Mouse (Mus musculus) liver, embryonic 13.5 days (tissue): ENCODE data around the gene Lrfn4. TPM values are rescaled to one million over a fixed set of nuclear protein-coding genes. Genes with fewer than 3 reads are reported as not detected.

Experiments
- ATAC-seq: fragments of 200-750 bp; cut with Nextera tagmentation; 2 replicates; pipeline ENCODE4 v1.8.0; 2017; ENCODE audit warnings: low read depth, mild to moderate bottlenecking, moderate number of reproducible peaks, moderate library complexity
- DNase-seq: peaks from one replicate; pipeline ENCODE4 v3.0.0; 2022
- H3K27ac ChIP-seq: fragments of 300-500 bp; sonication (generic); 2 replicates; pipeline ENCODE4 v1.5.1; 2015; ENCODE audit warnings: moderate library complexity, mild to moderate bottlenecking, inconsistent platforms
- H3K27me3 ChIP-seq: fragments of 300-500 bp; sonication (generic); 2 replicates; pipeline ENCODE4 v1.6.1; 2015; ENCODE audit warnings: mild to moderate bottlenecking, inconsistent platforms
- H3K36me3 ChIP-seq: fragments of 300-500 bp; sonication (generic); 2 replicates; pipeline ENCODE4 v1.6.1; 2015; ENCODE audit warnings: mild to moderate bottlenecking, inconsistent platforms
- H3K4me1 ChIP-seq: fragments of 300-500 bp; sonication (generic); replicated peaks from 2 replicates; pipeline ENCODE4 v1.6.1; 2015; ENCODE audit warnings: inconsistent platforms
- H3K4me2 ChIP-seq: fragments of 300-500 bp; sonication (generic); 2 replicates; pipeline ENCODE4 v1.6.1; 2015; ENCODE audit warnings: inconsistent platforms, mild to moderate bottlenecking, moderate library complexity
- H3K4me3 ChIP-seq: fragments of 300-500 bp; sonication (generic); replicated peaks from 2 replicates; pipeline ENCODE4 v1.5.1; 2015; ENCODE audit warnings: mild to moderate bottlenecking, inconsistent platforms
- H3K9ac ChIP-seq: fragments of 300-500 bp; sonication (generic); 2 replicates; pipeline ENCODE4 v1.6.1; 2015; ENCODE audit warnings: mild to moderate bottlenecking, inconsistent platforms
- H3K9me3 ChIP-seq: fragments of 300-500 bp; sonication (generic); replicated peaks from 2 replicates; pipeline ENCODE4 v1.6.1; 2016; ENCODE audit warnings: inconsistent platforms
- WGBS: fragments of 180-500 bp; shearing (Covaris S2); methylation state at CpG from one replicate; pipeline ENCODE4 v1.1.7; 2015; ENCODE audit not compliant: insufficient replicate concordance; 5-methylcytosine and 5-hydroxymethylcytosine counted together
- polyA plus RNA-seq: library from polyadenylated mRNA; unstranded; fragments of >200 nt; fragmentation: Nextera tagmentation; extraction: Ambion mirVana; gene quantifications from 2 replicates; pipeline ENCODE4 v1.2.1, GENCODE M21; 2015

Gene Lrfn4
- polyA plus RNA-seq, 1 experiment from 2014 or later = 0.59 TPM

DNA sequence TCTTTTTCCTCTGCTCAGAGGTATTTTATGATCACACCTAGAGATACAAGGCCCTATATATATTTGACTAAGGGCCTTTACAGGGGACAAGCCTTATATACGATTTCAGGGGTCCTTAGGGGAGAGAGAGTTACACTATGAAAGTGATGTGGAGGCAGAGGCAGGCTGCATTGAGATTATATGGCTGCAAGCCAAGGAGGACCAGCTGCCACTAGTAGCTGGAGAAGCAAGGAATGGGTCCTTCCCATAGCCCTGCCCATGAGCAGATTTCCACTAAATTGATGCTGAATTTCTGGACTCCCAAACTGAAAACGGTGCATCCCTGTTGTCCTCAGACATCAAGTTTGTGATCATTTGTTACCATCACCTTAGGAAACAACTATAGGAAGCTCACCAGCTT is 31.6 kb downstream of the Lrfn4 start:
- no peaks in the 10 kb centered on the region for H3K9me3 ChIP-seq
- H3K9ac ChIP-seq = no peak overlapping the region
- ATAC-seq (no peak), DNase-seq (no peak)
- peaks cover 10% of the 10 kb centered on the region; the same call in 1 of the 2 replicates for H3K4me1 ChIP-seq
- H3K4me2 ChIP-seq = no peak overlapping the region
- WGBS = 58% methylated on average over 2 of the region's 2 CpGs
- no peaks in the 10 kb centered on the region for H3K36me3 ChIP-seq
- 0 out of 2 replicates have a peak, but pooled peaks cover 7% of the 10 kb centered on the region for H3K27me3 ChIP-seq
- H3K27ac ChIP-seq = no peak overlapping the region
- no peak overlapping the region for H3K4me3 ChIP-seq

- no peak overlapping the region for H3K9ac ChIP-seq
- no peak overlapping the region for H3K27ac ChIP-seq
- H3K36me3 ChIP-seq = no peaks in the 10 kb centered on the region
- WGBS = 72% methylated on average over 5 of the region's 5 CpGs
- H3K9me3 ChIP-seq = no peaks in the 10 kb centered on the region
- H3K4me2 ChIP-seq = no peak overlapping the region
- peaks cover 19% of the 10 kb centered on the region for H3K4me1 ChIP-seq
- no peak for ATAC-seq
- no peak overlapping the region for H3K4me3 ChIP-seq
- H3K27me3 ChIP-seq = no peaks in the 10 kb centered on the region
- no peak for DNase-seq
Measured at GRCm38 (mm10) chr19:4579296-4579695, 36.2 kb downstream of the Lrfn4 start.

DNA sequence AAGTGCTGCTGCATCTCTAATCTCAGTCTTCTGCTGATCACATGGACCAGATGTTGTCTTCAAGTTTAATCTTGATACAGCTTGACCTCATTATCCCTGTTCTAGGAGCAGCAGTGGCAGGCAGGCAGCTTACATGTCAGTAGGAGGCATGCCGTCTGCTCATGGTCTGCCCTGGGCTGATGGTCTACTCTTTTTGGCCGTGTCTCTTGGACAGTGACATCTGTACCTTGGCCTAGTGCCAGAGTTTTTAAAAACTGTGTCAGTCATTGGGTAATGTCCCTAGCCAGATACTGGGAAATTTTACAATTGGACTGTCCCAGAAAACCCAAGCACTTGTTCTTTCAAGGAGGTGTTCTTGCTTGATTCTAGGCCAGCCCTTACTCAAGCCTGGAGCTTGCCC is 36.7 kb downstream of the Lrfn4 start:
- Histone ChIP-seq H3K4me2 (no peak overlapping the region), H3K27ac (no peak overlapping the region), H3K27me3 (no peaks in the 10 kb centered on the region), H3K36me3 (no peaks in the 10 kb centered on the region), H3K9me3 (no peaks in the 10 kb centered on the region), H3K9ac (no peak overlapping the region), H3K4me3 (no peak overlapping the region), H3K4me1 (peaks cover 22% of the 10 kb centered on the region)
- no peak for DNase-seq
- no peak for ATAC-seq
- 69% methylated on average over 2 of the region's 2 CpGs for WGBS

DNA sequence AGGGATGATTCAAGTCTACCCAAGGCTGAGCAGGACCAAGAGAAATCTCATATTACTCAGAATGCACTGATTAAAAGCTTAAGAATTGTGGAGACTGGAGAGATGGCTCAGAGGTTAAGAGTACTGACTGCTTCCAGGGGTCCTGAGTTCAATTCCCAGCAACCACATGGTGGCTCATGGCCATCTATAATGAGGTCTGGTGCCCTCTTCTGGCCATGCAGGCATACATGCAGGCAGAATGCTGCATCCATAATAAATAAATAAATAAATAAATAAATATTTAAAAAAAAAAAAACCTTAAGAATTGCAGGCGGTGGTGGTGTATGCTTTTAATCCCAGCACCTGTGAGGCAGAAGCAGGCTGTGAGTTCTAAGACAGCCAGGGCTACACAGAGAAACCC is 42.2 kb downstream of the Lrfn4 start:
- Histone ChIP-seq H3K27me3 (no peaks in the 10 kb centered on the region), H3K9ac (no peak overlapping the region), H3K36me3 (no peaks in the 10 kb centered on the region), H3K4me2 (no peak overlapping the region), H3K4me1 (peaks cover 64% of the 10 kb centered on the region), H3K27ac (peak overlapping the region; percentile 98; the same call in 1 of the 2 replicates), H3K4me3 (no peak overlapping the region), H3K9me3 (no peaks in the 10 kb centered on the region)
- no peak for DNase-seq
- ATAC-seq = no peak
- 70% methylated on average over 1 of the region's 1 CpGs for WGBS

- H3K4me2 ChIP-seq = no peak overlapping the region
- WGBS = 90% methylated on average over 8 of the region's 8 CpGs
- peaks cover 70% of the 10 kb centered on the region for H3K4me1 ChIP-seq
- no peaks in the 10 kb centered on the region for H3K9me3 ChIP-seq
- H3K9ac ChIP-seq = no peak overlapping the region
- H3K4me3 ChIP-seq = no peak overlapping the region
- no peaks in the 10 kb centered on the region for H3K36me3 ChIP-seq
- ATAC-seq (no peak), DNase-seq (no peak)
- peak overlapping the region; percentile 98 for H3K27ac ChIP-seq
- H3K27me3 ChIP-seq = no peaks in the 10 kb centered on the region
Measured at GRCm38 (mm10) chr19:4572467-4572866, 43.0 kb downstream of the Lrfn4 start.

DNA sequence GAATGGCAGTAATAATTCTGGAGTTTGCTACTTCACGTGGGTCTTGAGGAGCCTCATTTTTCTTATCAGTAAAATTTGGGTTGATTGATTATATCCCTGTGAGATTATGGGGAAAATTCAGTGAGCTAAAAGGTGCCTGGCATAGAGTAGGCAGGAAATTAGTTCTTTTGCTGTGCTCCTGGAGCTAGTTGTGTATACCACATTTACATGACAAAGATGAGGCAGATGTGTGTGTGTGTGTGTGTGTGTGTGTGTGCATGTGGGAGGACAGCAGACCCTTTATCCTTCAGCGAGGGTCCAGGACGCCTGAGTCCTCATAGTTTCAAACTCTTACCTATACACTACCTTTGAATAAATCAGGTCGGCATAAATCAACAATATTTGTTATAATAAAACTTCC is 43.4 kb downstream of the Lrfn4 start:
- no peaks in the 10 kb centered on the region for H3K27me3 ChIP-seq
- H3K36me3 ChIP-seq = no peaks in the 10 kb centered on the region
- H3K9ac ChIP-seq = 0 out of 2 replicates have a peak overlapping the region, but pooled peaks have one; percentile 42
- no peak overlapping the region for H3K4me2 ChIP-seq
- 66% methylated on average over 4 of the region's 4 CpGs for WGBS
- peak overlapping the region; percentile 98 for H3K27ac ChIP-seq
- DNase-seq (no peak), ATAC-seq (no peak)
- no peak overlapping the region for H3K4me3 ChIP-seq
- no peaks in the 10 kb centered on the region for H3K9me3 ChIP-seq
- peaks cover 70% of the 10 kb centered on the region for H3K4me1 ChIP-seq

- Histone ChIP-seq H3K4me1 (peaks cover 73% of the 10 kb centered on the region), H3K9ac (0 out of 2 replicates have a peak overlapping the region, but pooled peaks have one; percentile 42), H3K27me3 (no peaks in the 10 kb centered on the region), H3K36me3 (no peaks in the 10 kb centered on the region), H3K4me2 (no peak overlapping the region), H3K9me3 (no peaks in the 10 kb centered on the region), H3K4me3 (no peak overlapping the region), H3K27ac (peak overlapping the region; percentile 98)
- DNase-seq (no peak), ATAC-seq (no peak)
- WGBS = 90% methylated on average over 1 of the region's 1 CpGs
Measured at GRCm38 (mm10) chr19:4571658-4572057, 43.8 kb downstream of the Lrfn4 start.

GRCm38 (mm10) chr19:4570815-4571214 is 44.7 kb downstream of the Lrfn4 start:
- Histone ChIP-seq H3K4me1 (peaks cover 80% of the 10 kb centered on the region), H3K9ac (peak overlapping the region; percentile 71), H3K27me3 (no peaks in the 10 kb centered on the region), H3K36me3 (no peaks in the 10 kb centered on the region), H3K4me3 (no peak overlapping the region), H3K27ac (peak overlapping the region; percentile 98), H3K4me2 (no peak overlapping the region), H3K9me3 (no peaks in the 10 kb centered on the region)
- ATAC-seq = no peak
- DNase-seq = no peak
- WGBS = 76% methylated on average over 6 of the region's 6 CpGs

- Histone ChIP-seq H3K27ac (peak overlapping the region; percentile 98), H3K9me3 (no peaks in the 10 kb centered on the region), H3K4me2 (no peak overlapping the region), H3K9ac (peak overlapping the region; percentile 71), H3K4me1 (peaks cover 81% of the 10 kb centered on the region), H3K4me3 (no peak overlapping the region), H3K27me3 (no peaks in the 10 kb centered on the region), H3K36me3 (no peaks in the 10 kb centered on the region)
- DNase-seq (no peak), ATAC-seq (no peak)
- WGBS = 80% methylated on average over 11 of the region's 11 CpGs
Measured at GRCm38 (mm10) chr19:4570237-4570613, 45.2 kb downstream of the Lrfn4 start.

DNA sequence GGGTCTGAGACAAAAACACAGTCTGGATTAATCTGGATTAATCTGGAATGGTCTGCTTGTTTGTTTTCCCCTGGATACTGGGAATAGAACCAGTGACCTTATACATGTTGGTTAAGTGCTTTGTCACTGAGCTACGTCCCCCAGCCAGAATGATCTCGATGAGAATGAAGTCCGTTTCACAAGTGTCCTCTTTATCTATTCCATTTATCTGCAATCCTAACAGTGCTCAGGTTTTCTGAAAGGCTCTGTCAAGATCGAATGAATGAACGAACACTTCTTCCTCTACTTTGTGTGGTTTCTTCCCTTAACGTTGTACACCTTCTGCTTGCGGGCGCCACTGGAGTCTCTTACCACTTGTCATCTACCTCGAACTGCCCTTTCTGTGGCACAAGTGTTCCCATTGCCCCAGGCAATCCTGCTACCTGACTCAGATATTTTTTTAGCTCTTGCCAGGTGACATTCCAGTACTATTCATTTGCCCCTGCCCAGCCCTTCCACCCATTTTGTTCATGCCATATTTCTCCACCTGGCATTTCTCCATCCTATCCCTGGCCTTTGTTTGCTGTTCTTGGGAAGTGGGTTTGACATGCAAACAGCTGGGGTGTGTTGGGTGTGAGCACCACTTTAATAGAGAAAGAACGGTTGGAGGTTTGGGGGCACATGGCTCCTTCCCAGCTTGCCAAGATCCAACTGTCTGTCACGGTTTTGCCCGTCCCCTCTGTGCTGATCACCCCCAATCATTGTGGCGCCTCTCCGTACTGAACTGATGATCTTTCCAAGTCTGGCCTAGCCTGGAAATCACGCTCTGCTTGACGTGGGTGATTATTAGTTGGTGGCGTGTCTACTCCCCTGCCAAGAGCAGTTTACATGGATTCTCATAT is 45.9 kb downstream of the Lrfn4 start:
- 70% methylated on average over 17 of the region's 17 CpGs for WGBS
- 0 out of 2 replicates have a peak overlapping the region, but pooled peaks have one; percentile 9 for H3K4me3 ChIP-seq
- no peak for ATAC-seq
- H3K27me3 ChIP-seq = no peaks in the 10 kb centered on the region
- H3K9ac ChIP-seq = peak overlapping the region; percentile 71
- H3K27ac ChIP-seq = peak overlapping the region; percentile 98
- DNase-seq = no peak
- H3K4me2 ChIP-seq = peak overlapping the region; percentile 50
- no peaks in the 10 kb centered on the region for H3K9me3 ChIP-seq
- peaks cover 87% of the 10 kb centered on the region for H3K4me1 ChIP-seq
- H3K36me3 ChIP-seq = no peaks in the 10 kb centered on the region

- peak overlapping the region; percentile 71 for H3K9ac ChIP-seq
Measured at GRCm38 (mm10) chr19:4568832-4569231, 46.6 kb downstream of the Lrfn4 start.

More at GRCm38 (mm10) chr19:4568832-4569231, 46.6 kb downstream of the Lrfn4 start:
- Histone ChIP-seq H3K4me1 (peaks cover 91% of the 10 kb centered on the region), H3K36me3 (no peaks in the 10 kb centered on the region), H3K27me3 (no peaks in the 10 kb centered on the region), H3K27ac (peak overlapping the region; percentile 98), H3K9me3 (no peaks in the 10 kb centered on the region), H3K4me2 (peak overlapping the region; percentile 50), H3K4me3 (0 out of 2 replicates have a peak overlapping the region, but pooled peaks have one; percentile 9)
- DNase-seq (peak; percentile 74), ATAC-seq (peak; percentile 92)
- WGBS = 15% methylated on average over 4 of the region's 4 CpGs
